Mouse (Mus musculus): ENCODE data around the gene Ttc23.

DNA sequence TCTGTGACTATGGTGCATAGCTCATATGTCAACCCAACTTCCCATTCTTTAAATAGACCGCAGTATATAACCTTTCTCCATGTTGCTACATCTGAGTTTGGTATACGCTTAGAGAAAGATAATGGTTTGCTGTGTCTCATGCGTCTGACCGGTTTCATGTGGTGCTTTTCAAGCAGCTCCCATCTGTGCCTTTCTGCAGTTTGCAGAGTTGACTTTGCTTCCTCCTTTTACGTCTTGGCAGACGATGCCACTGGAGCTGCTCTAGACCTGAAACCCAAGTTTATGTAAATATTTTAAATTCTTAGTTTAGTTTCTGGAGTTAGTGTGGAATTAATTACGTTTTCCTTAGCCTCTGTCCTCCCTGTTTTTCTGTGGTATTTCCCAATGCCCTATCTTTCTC is 7.5 kb downstream of the Ttc23 start:
- TF ChIP-seq CTCF (IDR thresholded peaks at IDR 0.05; ENCODE audit: low read depth, low read length) (no peak), POLR2A (IDR thresholded peaks at IDR 0.05; ENCODE audit: extremely low read depth, insufficient read depth, low read length) (no peak)

Data from liver, adult 2 months (tissue).